Mouse (Mus musculus) cerebellum, adult 8-10 months (tissue): ENCODE measurements around the gene Dnajc1.

Source experiments
- DNase-seq: peaks from one replicate; pipeline ENCODE4 v3.0.0; 2022

Dnajc1 gene

GRCm38 (mm10) chr2:18285175-18285574, 107.5 kb downstream of the Dnajc1 start:
- DNase-seq: no peak

GRCm38 (mm10) chr2:18265736-18266135, 126.9 kb downstream of the Dnajc1 start:
- DNase-seq: no peak

GRCm38 (mm10) chr2:18264579-18264978, 128.1 kb downstream of the Dnajc1 start:
- no peak for DNase-seq

- DNase-seq: no peak
Observed at GRCm38 (mm10) chr2:18262298-18262697, 130.3 kb downstream of the Dnajc1 start.

- no peak for DNase-seq
Observed at GRCm38 (mm10) chr2:18249224-18249623, 143.4 kb downstream of the Dnajc1 start.

GRCm38 (mm10) chr2:18235524-18235923, 157.1 kb downstream of the Dnajc1 start:
- no peak for DNase-seq

GRCm38 (mm10) chr2:18232883-18233567, 159.6 kb downstream of the Dnajc1 start:
- DNase-seq: no peak

GRCm38 (mm10) chr2:18231143-18231542, 161.5 kb downstream of the Dnajc1 start:
- DNase-seq: no peak

DNA sequence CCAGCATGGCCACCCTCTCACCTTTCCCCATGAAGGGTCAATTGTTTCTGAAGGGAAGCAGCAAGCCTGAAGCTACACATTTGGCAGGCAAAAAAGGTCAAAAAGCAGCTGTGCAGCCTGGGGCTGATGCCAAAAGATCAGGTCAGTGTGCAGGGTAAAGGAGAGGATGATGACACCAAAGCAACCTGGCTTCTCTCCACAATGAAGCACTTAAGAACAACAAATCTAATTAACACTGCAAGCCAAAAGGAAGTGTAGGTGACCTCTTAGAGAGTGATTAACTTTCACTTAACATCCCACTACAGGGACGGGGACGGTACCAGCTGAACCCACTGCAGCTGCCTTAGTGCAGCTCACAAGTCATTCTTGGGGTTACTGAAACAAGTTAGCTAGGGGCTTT, 163.4 kb downstream of the Dnajc1 start:
- DNase-seq: no peak

- no peak for DNase-seq
Observed at GRCm38 (mm10) chr2:18228486-18229062, 164.1 kb downstream of the Dnajc1 start.

GRCm38 (mm10) chr2:18219569-18219968, 173.1 kb downstream of the Dnajc1 start:
- DNase-seq: no peak

GRCm38 (mm10) chr2:18219136-18219535, 173.5 kb downstream of the Dnajc1 start:
- peak; percentile 34 for DNase-seq

DNA sequence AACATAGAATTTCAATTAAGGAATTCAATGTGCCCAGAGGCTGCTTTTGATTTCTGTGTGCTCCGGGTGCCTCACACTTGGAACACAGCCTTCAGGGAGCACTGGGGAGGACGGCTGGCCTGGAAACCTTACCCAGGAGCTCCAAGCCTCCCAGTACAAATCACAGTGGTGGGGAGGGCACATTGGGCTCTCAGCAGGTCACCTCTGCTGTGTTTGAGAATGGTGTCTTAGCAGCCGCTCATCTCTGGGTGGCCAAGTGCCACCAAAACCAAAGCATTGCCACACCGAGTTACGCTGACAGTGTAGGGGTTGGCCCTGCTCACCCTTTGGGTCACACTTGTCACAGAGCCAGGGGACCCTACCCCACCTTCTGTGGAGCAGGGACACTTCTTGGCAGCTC, 174.1 kb downstream of the Dnajc1 start:
- DNase-seq: peak; percentile 50

- DNase-seq: peak; percentile 90
Observed at GRCm38 (mm10) chr2:18217867-18218266, 174.8 kb downstream of the Dnajc1 start.

DNA sequence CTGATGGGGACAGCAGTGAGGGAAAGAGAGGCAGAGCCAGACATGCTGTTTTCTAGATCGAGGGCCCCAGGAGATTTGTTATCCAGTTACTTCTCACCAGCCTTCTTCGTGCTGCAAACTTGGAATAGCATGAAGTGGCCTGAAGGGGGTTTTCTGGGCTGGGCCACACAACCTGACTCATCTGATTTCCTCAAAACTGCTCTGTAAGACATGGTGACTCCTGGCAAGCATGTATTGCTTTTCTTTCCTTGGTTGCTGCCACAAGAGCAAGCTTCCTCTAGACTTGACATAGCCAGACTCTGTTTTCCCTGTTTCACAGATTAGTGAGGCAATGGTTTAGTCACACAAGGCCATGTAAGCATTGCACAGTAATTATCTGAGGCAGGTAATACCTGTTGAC, 178.6 kb downstream of the Dnajc1 start:
- DNase-seq: no peak

GRCm38 (mm10) chr2:18209948-18210347, 182.7 kb downstream of the Dnajc1 start:
- DNase-seq: no peak

- peak; percentile 48 for DNase-seq
Observed at GRCm38 (mm10) chr2:18209211-18209823, 183.3 kb downstream of the Dnajc1 start.

- DNase-seq: no peak
Observed at GRCm38 (mm10) chr2:18208578-18208977, 184.1 kb downstream of the Dnajc1 start.

DNA sequence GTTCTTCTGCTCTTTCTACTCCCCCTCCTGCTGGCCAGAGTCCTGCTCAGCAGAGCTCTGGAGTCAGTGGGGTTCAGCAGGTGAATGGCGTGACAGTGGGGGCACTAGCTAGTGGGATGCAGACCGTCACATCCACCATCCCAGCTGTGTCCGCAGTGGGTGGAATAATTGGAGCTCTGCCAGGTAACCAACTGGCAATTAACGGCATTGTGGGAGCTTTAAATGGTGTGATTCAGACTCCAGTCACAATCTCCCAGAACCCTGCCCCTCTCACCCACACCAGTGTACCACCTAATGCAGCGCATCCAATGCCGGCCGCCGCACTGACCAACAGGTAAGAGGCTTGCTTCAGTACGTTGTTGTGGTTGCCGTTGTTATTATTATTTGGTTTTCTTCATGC, 185.8 kb downstream of the Dnajc1 start:
- no peak for DNase-seq

DNA sequence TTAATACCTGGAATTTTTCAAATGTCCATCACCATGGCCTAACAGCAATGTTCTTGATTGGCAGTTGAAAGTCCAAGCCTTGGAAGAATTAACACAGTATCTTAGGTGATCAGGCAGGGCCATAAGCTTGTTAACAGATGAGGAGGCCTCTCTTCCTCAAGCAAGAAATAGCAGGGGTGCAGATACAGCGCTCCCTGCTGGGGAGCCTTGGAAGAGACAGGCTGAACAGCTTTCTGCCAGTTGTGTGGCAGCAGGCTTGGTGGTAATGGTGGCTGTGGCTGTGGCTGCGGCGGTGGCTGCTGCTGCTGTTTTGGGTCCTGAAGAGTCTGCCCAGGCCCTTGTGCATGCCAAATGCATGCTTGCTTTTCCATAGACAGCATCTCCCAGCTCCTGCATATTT, 187.5 kb downstream of the Dnajc1 start:
- DNase-seq: no peak

DNA sequence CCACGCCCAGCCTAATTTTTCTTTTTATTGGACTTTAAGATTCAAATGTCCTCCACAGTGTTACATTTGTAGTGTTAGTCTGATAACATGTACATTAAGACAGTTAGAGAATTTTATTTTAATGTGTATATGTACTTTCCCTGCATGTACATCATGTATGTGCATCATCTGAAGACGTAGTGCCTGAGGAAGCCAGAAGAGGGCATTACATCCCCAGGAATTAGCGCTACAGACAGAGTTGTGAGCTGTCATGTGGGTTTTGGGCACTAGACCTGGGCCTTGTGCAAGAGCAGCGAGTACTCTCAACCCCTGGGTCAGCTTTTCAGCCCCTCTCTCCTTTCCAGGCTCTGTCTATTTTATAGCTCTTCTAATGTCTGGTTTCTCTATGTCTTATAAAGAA, 189.7 kb downstream of the Dnajc1 start:
- no peak for DNase-seq

- DNase-seq: no peak
Observed at GRCm38 (mm10) chr2:18201820-18202462, 190.7 kb downstream of the Dnajc1 start.

DNA sequence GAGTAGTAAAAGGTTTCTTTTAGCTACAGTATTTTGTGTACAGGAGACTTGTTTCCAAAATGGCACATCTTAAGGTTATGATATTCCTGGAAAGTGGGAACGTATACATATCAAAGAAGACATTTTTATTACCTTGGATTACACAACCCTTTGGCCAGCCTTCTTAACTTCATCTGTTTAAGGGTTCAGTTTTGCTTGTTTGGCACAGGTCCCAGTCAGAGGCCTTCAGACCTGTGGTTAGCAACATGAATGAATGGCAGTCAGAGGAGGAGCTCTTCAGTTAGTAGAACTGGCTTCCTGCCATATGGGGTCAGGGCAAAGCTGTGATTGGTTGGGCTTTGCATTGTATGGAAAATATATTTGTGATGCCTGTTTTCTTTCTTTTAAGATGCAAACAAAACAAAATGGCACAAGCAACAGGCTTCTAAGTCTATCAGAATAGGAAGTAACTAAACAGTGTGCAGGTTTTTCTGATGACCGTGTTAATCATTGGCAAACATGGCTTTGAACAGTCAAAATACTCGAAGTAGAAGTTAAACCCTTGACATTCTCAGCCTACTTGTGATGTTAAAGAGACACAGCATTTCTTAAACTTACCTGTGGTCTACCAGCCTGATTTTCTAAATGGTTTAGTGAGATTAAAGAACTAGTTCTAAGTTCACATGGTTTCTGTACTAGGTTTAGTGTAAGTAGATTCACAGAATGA, 196.8 kb downstream of the Dnajc1 start:
- DNase-seq: no peak
